Comparison of ENCODE assay signal across 10 mouse cellular contexts in genomic region chr10:73921579-73921978, GRCm38 (mm10).
DNase-seq lines count a peak whose midpoint lies in the region; ATAC-seq and TF ChIP-seq lines count a peak whose summit lies in the region.
"Had no signal": no experiment of that assay in that cellular context is flagged by ENCODE, and none has a peak within 500 bp of the region (broad histone marks: within the 10 kb centered on the region; RNA-seq: fewer than 3 reads in every experiment).

No protein-coding gene starts in this region.

- peak; percentile 55 for TF ChIP-seq CTCF in lung, postnatal 0 days (IDR thresholded peaks at IDR 0.05)

- no peak overlapping the region for H3K27ac ChIP-seq in hindbrain, embryonic 11.5 days (ENCODE audit: low read depth, low read length)
- no peak overlapping the region for H3K27ac ChIP-seq in hindbrain, embryonic 12.5 days
- H3K27ac ChIP-seq in lung, postnatal 0 days (ENCODE audit: low read length): no peak overlapping the region
- H3K27ac ChIP-seq in hindbrain, embryonic 10.5 days: no peak overlapping the region
- H3K27ac ChIP-seq: embryonic facial prominence, embryonic 13.5 days; neural tube, embryonic 13.5 days had no signal

- H3K4me1 ChIP-seq in hindbrain, embryonic 11.5 days (replicated peaks; ENCODE audit: control insufficient read depth, insufficient read depth, low read length): no peaks in the 10 kb centered on the region
- no peaks in the 10 kb centered on the region for H3K4me1 ChIP-seq in hindbrain, embryonic 12.5 days
- H3K4me1 ChIP-seq in lung, postnatal 0 days (ENCODE audit: insufficient read depth, low read depth, low read length): no peaks in the 10 kb centered on the region
- no peaks in the 10 kb centered on the region for H3K4me1 ChIP-seq in hindbrain, embryonic 10.5 days (replicated peaks)
- H3K4me1 ChIP-seq: embryonic facial prominence, embryonic 13.5 days; neural tube, embryonic 13.5 days had no signal

- no peak overlapping the region for H3K4me3 ChIP-seq in hindbrain, embryonic 11.5 days (ENCODE audit: low read depth, low read length)
- H3K4me3 ChIP-seq in hindbrain, embryonic 12.5 days: no peak overlapping the region
- no peak overlapping the region for H3K4me3 ChIP-seq in lung, postnatal 0 days (ENCODE audit: low read depth, low read length)
- no peak overlapping the region for H3K4me3 ChIP-seq in hindbrain, embryonic 10.5 days
- H3K4me3 ChIP-seq: embryonic facial prominence, embryonic 13.5 days; neural tube, embryonic 13.5 days had no signal

- no peaks in the 10 kb centered on the region for H3K36me3 ChIP-seq in hindbrain, embryonic 11.5 days (ENCODE audit: control insufficient read depth, insufficient read depth, low read length)
- H3K36me3 ChIP-seq in hindbrain, embryonic 12.5 days: no peaks in the 10 kb centered on the region
- H3K36me3 ChIP-seq in lung, postnatal 0 days (ENCODE audit: insufficient read depth, low read length): no peaks in the 10 kb centered on the region
- H3K36me3 ChIP-seq in hindbrain, embryonic 10.5 days: no peaks in the 10 kb centered on the region
- H3K36me3 ChIP-seq: embryonic facial prominence, embryonic 13.5 days; neural tube, embryonic 13.5 days had no signal

- no peak overlapping the region for H3K9ac ChIP-seq in hindbrain, embryonic 11.5 days (ENCODE audit: low read depth, low read length)
- H3K9ac ChIP-seq in hindbrain, embryonic 12.5 days: no peak overlapping the region
- H3K9ac ChIP-seq in lung, postnatal 0 days (replicated peaks; ENCODE audit: low read depth): no peak overlapping the region
- H3K9ac ChIP-seq: embryonic facial prominence, embryonic 13.5 days; neural tube, embryonic 13.5 days had no signal

- peak; percentile 27 for DNase-seq in hindbrain, embryonic 11.5 days (ENCODE audit: low spot score)
- no peak for DNase-seq in lung, postnatal 0 days (ENCODE audit: low spot score)
- no peak for DNase-seq in lung, postnatal 4 days
- DNase-seq in brain, adult 2 months (ENCODE audit: low read depth, low spot score): peak; percentile 45
- peak; percentile 55 for DNase-seq in retina, embryonic 14.5 days (ENCODE audit: low spot score)
- DNase-seq in hindbrain, embryonic 10.5 days (ENCODE audit: low spot score): no peak
- DNase-seq: gastrocnemius, postnatal 25 days had no signal

- ATAC-seq in hindbrain, embryonic 11.5 days (ENCODE audit: low FRiP score): no peak
- ATAC-seq in hindbrain, embryonic 12.5 days (ENCODE audit: low FRiP score): no peak
- ATAC-seq in lung, postnatal 0 days: no peak

- no peaks in the 10 kb centered on the region for H3K27me3 ChIP-seq in hindbrain, embryonic 11.5 days (ENCODE audit: control insufficient read depth, insufficient read depth, low read length)
- H3K27me3 ChIP-seq in hindbrain, embryonic 12.5 days: no peaks in the 10 kb centered on the region
- no peaks in the 10 kb centered on the region for H3K27me3 ChIP-seq in lung, postnatal 0 days (replicated peaks; ENCODE audit: insufficient read depth, low read length)
- H3K27me3 ChIP-seq in hindbrain, embryonic 10.5 days (ENCODE audit: insufficient read depth, poor library complexity, severe bottlenecking): no peaks in the 10 kb centered on the region
- H3K27me3 ChIP-seq: embryonic facial prominence, embryonic 13.5 days; neural tube, embryonic 13.5 days had no signal

- no peaks in the 10 kb centered on the region for H3K9me3 ChIP-seq in hindbrain, embryonic 11.5 days (ENCODE audit: control insufficient read depth, low read length)
- H3K9me3 ChIP-seq in hindbrain, embryonic 12.5 days (replicated peaks): no peaks in the 10 kb centered on the region
- no peaks in the 10 kb centered on the region for H3K9me3 ChIP-seq in lung, postnatal 0 days (ENCODE audit: low read length)
- H3K9me3 ChIP-seq in hindbrain, embryonic 10.5 days: no peaks in the 10 kb centered on the region
- H3K9me3 ChIP-seq: embryonic facial prominence, embryonic 13.5 days; neural tube, embryonic 13.5 days had no signal

- no peak overlapping the region for H3K4me2 ChIP-seq in hindbrain, embryonic 11.5 days (replicated peaks; ENCODE audit: low read depth, low read length)
- H3K4me2 ChIP-seq in hindbrain, embryonic 12.5 days (replicated peaks): no peak overlapping the region
- no peak overlapping the region for H3K4me2 ChIP-seq in lung, postnatal 0 days (replicated peaks; ENCODE audit: low read depth, low read length)
- H3K4me2 ChIP-seq: embryonic facial prominence, embryonic 13.5 days; neural tube, embryonic 13.5 days had no signal

- TF ChIP-seq EP300 in lung, postnatal 0 days (IDR thresholded peaks at IDR 0.05): no peak

- 71% methylated on average over 3 of the region's 3 CpGs for whole genome bisulfite sequencing in hindbrain, embryonic 11.5 days
- WGBS in hindbrain, embryonic 12.5 days: 71% methylated on average over 3 of the region's 3 CpGs
- WGBS in lung, postnatal 0 days: 56% methylated on average over 3 of the region's 3 CpGs
- WGBS in hindbrain, embryonic 10.5 days: 71% methylated on average over 3 of the region's 3 CpGs

Comparison
In these comparisons a context has a peak if more than half of its experiments do, and no peak if none do; other contexts are left out.
1. DNase-seq: peak in hindbrain, embryonic 11.5 days (single experiment), brain, adult 2 months (single experiment) and retina, embryonic 14.5 days (single experiment); none in lung, postnatal 0 days (single experiment), lung, postnatal 4 days (0 of 2) and hindbrain, embryonic 10.5 days (single experiment).